Mouse (Mus musculus): ENCODE data around the gene Lgi4. TPM values are rescaled to one million over a fixed set of nuclear protein-coding genes. Genes with fewer than 3 reads are reported as not detected.
A peak's percentile ranks its signal among the peaks of the same experiment; 100 is the strongest.

Lgi4 gene
- total RNA-seq (2021): 3.7 and 3.8 TPM in 2 replicates
- long read RNA-seq, partial matches to known transcripts: 3 of 3 reads
- long read RNA-seq, other reads (novel, unspliced or antisense): 0 of 3 reads

- DNase-seq: peak; percentile 83
Measured at GRCm38 (mm10) chr7:31059108-31059507, at the start of gene Lgi4. Lgi4 (plus strand) TSS chr7:31059342.

DNA sequence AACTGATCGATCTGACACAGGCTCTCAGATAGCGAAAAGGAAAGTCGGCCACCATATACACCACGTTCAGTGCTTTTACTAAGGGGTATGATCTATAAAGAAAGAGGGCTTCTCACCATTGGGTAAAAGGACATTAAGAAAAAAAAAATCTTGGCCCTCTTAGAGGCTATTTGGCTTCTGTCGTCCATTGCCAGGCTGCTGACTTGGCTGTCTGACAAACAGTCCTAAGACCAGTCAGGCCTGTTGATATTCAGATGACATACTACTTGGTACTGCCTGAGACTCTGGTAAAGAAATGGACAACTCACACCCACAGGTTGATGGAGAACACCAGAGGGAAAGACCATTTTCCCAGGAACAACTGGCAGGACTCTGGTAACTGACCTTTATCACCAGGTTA is 46.2 kb upstream of the Lgi4 start:
- no peak for DNase-seq

DNA sequence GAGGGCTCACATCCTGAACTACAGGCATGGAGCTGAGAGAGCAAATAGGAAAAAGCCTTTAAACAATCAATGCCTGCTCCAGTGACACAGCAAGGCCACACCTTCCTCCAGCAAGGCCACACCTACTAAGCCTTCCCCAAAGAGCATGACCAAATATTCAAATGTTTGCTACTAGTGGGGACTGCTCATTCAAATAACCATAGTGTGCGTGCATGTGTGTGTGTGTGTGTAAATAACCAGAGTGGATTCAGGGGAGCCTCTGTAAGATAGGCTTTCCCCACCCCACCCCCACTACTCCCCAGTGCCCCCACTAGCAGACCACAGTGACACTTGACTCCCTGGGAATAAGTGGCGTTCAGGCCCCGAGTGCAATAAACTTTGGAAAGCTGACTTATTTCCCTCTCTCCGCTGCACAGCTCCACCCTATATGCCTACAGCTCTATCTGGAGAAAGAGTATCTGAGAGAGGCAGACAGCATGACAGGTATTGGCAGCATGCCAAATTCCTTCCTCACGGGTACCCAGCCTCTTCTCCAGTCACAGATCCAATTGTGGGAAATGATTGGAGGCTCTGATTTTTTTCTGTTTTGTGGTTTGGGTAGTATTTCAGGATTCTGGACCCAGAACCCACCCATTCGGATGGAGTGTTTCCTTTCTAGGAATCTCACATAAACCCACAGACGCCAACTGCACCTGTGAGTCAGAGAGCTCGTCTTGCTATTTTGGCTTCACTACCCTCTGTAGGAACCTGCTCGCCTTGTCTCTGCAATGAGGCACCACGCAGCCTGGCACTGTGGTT is 41.8 kb upstream of the Lgi4 start:
- peak; percentile 19 for DNase-seq

DNA sequence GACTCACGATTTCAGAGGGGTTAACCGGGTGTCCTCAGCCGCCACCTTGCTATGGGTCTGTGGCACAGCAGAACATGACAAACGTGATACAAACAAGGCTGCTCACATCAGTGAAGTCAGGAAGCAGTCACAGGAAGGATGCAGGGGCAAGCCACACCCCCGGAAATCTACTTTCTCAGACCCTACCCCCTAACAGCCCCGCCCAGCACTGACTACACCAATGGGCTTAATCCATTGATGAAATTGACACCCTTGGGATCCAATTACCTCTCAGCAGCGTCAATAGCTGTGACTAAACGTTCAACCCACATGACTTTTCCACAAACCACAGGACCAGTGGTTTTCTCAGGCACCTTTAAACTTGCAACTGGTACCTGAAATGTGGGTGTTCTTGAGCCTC is 30.5 kb upstream of the Lgi4 start:
- DNase-seq: no peak

DNA sequence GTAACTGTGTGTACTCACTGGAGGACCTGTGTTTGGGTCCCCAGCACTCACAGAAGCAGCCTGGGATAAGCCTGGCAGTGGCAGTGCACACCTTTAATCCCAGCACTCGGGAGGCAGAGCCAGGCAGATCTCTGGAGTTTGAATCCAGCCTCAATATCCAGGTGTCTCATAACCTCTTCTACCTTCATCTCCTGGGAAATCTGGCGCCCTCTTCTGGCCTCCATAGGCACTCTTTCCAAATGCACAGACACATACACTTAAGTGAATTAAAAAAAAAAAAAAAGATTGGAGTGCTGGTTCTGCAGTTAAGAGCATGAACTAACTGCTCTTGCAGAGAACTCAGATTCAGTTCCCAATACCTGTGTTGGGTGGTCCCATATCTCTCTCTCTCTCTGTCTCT is 28.4 kb upstream of the Lgi4 start:
- no peak for DNase-seq

DNA sequence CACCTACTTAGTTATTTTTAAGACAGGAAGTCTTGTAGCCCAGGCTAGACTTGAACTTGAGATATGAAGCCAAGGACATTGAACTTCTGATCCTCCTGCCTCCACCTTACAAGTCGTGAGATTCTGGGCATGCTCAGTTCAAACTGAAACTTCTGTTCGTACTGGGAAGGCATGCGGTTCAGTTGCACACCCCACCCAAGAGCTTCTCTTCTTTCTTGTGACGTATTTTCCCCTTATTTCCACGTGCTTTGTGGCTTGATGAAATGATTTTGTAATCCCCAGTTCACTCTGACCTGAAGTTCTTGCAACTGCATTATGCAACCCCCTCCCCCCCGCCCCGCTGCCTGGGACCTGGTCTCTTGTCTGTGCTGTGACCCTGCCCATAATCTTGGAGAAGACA is 27.4 kb upstream of the Lgi4 start:
- no peak for DNase-seq

DNA sequence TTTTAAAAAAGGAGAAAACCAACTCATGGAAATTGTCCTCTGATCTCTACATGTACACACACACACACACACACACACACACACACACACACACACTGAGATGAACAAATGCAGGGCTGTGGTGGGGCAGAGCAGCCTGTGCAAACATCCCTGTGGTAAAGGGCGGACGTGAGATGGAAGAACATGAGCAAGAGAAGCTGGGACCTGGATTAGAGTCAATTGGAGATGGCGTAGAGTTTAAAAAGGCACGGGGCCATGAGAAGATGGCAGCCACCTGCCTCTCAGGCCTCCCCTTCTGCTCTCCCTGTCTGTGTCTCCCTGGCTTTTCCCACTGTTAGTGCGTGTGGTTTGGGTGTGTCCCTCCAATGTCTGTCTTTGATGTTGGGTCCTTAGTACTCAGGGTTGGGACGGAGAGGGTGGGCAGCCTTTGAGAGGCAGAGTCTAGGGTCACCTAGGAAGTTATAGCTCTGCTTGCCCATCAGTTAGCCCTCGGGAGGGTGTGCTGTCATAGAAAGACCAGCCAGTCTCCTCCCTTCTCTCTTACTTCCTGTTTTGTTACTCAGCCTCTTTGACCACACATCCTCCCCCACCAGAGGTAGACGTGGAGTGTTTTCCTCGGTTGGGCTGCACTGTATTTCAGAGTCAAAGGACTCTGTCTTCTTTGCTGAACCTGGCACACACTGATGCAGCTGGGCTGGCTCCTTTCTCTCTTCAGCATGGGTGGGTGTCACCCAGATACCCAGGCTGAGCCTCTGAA is 25.6 kb upstream of the Lgi4 start:
- DNase-seq: no peak

GRCm38 (mm10) chr7:31034789-31035188 is 24.4 kb upstream of the Lgi4 start:
- no peak for DNase-seq

- DNase-seq: no peak
Measured at GRCm38 (mm10) chr7:31035291-31035690, 23.9 kb upstream of the Lgi4 start.

- no peak for DNase-seq
Measured at GRCm38 (mm10) chr7:31036917-31037316, 22.2 kb upstream of the Lgi4 start.

DNA sequence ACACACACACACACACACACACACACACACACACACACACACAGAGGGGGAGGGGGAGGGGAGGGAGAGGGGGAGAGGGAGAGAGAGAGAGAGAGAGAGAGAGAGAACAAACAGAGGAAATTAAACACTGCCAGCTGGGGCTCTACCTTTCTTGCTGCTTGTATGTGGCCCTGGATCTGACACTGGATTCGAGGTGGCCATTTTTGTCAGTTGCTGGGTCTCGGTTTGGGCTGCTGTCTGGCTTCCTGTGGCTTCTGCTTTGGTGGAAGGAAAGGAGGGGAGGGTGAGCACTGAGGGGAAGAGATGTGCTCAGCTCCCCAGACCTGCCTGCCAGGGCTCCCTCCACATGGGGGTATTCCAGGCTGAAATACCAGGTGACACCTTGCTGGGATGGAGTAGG is 21.5 kb upstream of the Lgi4 start:
- DNase-seq: no peak

DNA sequence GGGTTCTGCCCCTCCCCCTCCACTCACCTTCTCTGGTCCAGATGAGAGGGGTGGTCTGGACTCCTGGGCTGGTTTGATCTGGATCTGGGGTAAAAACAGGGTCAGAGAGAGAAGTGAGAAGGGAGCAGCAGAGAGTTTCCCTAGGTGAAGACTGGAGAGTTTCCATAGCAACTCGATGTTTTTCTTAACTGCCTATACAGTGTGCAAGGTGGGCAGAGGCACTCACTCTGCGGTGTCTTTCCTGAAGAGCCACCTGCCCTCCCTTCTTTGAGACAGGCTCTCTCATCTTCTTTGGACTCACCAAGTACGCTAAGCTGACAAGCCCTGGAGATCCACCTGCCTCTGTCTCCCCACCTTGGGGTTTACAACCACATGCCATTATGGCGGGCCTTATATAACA is 20.1 kb upstream of the Lgi4 start:
- no peak for DNase-seq

GRCm38 (mm10) chr7:31040281-31041022 is 18.7 kb upstream of the Lgi4 start:
- DNase-seq: no peak

DNA sequence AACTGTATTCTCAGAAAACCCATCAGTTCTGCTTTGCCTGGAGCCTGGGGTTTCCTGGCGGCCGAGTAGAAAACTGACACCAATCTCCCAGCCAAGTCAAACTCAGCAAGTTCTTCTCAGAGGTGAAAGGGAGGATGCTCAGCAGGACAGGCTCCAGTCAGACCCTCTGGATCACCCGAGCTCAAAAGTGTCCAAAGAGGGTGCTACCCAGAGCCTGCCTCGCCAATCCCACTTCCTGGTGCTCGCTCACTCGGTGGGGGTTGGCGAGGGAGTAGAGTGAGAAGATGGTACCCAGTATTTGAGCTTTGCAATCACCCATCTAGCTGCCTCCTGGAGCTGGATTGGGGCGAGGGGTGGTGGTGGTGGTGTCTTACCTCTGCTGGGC is 18.1 kb upstream of the Lgi4 start:
- no peak for DNase-seq

- peak; percentile 65 for DNase-seq
Measured at GRCm38 (mm10) chr7:31041662-31042315, 17.4 kb upstream of the Lgi4 start.

DNA sequence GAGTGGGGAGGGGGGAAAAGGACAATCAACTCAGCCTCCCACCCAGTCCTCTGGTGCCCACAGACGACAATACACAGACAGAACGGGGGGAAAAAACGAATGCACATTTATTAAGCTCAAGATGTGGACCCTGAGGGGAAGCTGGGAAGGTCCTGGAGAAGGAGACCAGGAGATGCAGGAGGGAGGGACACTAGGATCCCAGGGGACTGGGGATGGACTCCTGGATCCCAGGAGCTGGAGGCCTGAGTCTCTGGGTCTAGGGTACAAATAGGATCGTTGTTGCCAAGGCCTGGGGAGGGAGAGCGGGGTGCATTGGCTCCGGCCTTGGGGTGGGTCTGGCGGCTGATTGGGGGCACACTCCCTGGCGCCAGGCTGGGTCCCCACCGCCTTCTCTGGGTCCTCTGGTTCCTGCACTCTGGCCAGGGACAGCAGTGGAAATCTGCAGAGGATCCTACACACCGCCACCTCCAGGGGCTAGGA is 16.7 kb upstream of the Lgi4 start, which contains the start of gene Fxyd5:
Gene Fxyd5, minus strand, starts transcription at position 51 of the 480 bp plus-strand sequence.
- DNase-seq: no peak

DNA sequence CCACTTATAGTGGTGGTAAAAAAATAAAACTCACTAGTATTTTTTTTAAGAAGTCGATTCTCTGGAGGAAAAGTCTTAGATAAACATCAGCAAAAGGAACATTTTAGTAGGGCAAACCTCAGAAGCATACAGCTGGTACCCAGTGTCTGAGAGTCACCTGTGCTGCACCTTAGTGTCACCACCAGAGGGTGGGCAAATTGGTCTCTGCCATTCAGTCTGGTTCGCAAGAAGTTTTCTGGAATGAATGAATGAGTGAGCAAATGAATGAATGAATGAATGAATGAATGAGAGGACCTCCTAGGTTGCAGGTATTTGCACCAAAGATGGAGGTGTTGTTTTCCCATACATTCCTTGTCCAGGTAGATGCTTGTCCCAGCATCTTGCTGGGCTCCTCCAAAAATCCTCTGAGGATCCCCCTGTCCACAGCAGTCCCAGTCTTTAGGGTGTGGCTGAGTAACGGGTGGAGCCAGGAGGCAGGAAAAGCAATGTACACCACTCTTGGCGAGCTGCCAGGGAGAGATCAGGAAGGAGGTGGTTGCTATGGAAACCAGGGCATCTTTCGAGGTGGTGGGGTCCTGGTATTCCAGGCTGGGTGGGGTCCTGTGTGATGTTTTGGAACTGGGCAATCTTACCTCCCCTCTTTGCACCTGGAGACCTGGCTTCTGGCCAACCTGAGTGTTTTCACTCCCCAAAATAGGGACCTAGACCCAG is 9.9 kb upstream of the Lgi4 start:
- DNase-seq: no peak

DNA sequence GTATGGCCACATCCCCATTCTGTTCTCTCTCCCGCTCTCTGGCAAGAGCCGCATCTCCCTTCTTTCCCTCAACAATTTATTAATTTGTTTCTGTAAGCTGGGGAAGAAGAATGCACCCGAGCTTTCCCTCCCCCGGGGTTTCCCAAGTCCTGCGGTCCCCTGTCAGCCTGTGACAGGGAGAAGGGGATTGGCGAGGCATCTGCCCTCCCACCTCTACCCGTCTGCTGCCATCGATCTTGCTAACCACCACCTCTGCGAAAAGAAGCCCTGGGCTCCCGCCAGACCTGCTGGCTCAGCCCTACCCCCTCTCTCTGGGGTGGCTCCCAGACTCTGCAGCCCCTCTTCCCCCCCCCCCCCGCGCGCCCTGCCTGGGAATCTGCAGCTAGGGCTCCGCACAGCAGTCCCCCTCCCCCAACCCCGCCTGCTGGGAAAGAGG is 9.3 kb upstream of the Lgi4 start:
- DNase-seq: no peak

DNA sequence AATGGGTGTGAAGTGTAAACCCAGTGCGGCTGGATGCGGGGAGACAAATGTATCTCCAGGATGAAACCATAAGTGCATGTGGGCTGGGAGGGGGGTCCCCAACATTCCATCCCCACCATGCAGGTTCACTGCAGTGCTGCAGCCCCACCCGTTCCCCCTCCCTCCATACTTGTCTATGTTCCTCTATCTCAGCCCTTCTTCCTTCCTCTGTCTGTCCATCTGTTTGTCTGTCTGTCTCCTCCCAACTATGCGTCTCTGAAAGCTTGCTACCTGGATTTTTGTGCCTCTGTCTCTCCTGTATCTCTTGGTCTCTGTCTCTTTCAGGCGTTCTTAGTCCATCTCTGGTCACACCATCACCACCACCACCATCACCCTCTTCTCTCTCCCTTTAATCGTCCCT is 8.7 kb upstream of the Lgi4 start:
- no peak for DNase-seq

DNA sequence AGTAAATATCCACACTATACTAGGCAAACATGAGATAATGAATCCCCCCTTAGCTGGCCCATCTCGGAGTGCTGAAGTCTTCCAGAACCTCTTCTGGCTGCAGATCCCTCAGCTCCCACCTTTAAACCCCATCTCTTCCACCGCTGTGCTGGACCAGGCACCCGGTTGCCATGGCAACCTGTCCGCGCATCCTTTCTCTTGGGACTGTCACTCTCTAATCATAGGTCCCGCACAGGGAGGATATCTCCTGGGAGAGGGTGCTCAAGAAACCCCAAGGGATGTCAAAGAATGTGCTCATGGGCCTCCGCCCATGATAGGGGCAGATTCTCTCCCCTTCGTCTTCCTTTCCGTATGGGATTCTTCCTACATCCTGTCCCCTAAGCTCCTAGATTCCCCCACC is 8.2 kb upstream of the Lgi4 start:
- DNase-seq: no peak

DNA sequence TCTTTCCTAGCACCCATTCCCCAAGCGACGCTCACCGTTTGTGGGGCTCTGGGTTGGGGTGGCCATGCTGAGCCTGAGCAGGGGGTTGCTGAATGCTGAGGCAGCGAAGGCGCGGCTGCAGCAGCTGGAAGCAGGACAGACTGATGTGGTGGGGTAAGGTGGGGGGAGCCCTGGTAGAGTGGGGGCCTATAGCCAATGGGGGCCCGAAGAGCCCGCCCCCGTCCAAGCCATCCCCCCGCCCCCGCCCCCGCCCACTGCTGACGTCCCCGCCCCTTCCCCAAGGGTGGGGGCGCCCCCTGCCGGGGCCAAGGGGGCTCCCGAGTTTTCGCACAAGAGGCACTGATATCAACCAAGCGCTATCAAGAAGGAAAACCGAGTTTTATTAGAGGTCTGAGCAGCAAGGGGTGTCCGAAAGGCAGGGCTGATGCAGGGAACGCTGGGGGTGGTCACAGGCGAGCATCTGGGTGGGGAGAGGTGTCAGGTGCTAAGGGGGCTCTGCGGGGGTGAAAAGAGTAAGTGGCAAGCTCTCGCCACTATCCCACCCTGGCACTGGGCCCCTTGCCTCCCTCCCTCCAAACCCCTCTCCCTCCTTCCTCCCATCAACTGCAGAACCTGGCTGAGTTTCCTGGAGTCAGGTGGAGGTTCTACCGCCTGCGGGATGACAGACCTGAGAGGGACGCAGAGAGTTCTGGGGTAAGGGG is 7.7 kb upstream of the Lgi4 start, which contains the start of gene Fxyd7:
Gene Fxyd7, minus strand, starts transcription at position 147 of the 701 bp plus-strand sequence.
- DNase-seq: no peak

Data from adrenal gland, postnatal 25 days (tissue).